Mouse (Mus musculus) CH12.LX (cell line): ENCODE data around the gene Zcchc24. TPM values are rescaled to one million over a fixed set of nuclear protein-coding genes. Genes with fewer than 3 reads are reported as not detected.

Experiments used
- DNase-seq: peaks from one replicate; pipeline ENCODE4 v3.0.0-alpha.2; 2013; ENCODE audit errors: extremely low read depth
- H3K27ac ChIP-seq: 2 replicates; pipeline ENCODE4 v1.5.1; 2012; ENCODE audit warnings: low read depth, mild to moderate bottlenecking, control low read depth, moderate library complexity; ENCODE audit not compliant: insufficient read depth
- H3K27me3 ChIP-seq: replicated peaks from 2 replicates; pipeline ENCODE3; 2012; ENCODE audit warnings: inconsistent platforms
- H3K36me3 ChIP-seq, 2 experiments: replicated peaks in 1 of 2; 2 replicates each; pipeline versions ENCODE3 to v1.6.1; 2012; ENCODE audit warnings: inconsistent platforms in 1 of 2, low read length in 1 of 2, mild to moderate bottlenecking in 1 of 2, mixed read lengths in 1 of 2, moderate library complexity in 1 of 2; ENCODE audit not compliant: control insufficient read depth in 1 of 2, insufficient read depth in 1 of 2
- H3K4me1 ChIP-seq, 2 experiments: 2 replicates each; pipeline ENCODE4 v1.6.1; 2012; ENCODE audit warnings: inconsistent platforms in 1 of 2, moderate library complexity in 1 of 2; ENCODE audit not compliant: insufficient read depth in 2 of 2, control insufficient read depth in 1 of 2
- H3K4me2 ChIP-seq: 2 replicates; pipeline ENCODE4 v1.6.1; 2012; ENCODE audit warnings: low read depth, mild to moderate bottlenecking, control low read depth; ENCODE audit not compliant: poor library complexity, insufficient read depth, severe bottlenecking
- H3K4me3 ChIP-seq, 3 experiments: fragments of 150-350 bp in 1 of 3; sonication (generic) in 1 of 3; replicated peaks in 1 of 3; 2 replicates each; pipeline versions ENCODE3 to v1.5.1; 2011 to 2012; ENCODE audit warnings: low read depth in 2 of 3, low read length in 2 of 3, mild to moderate bottlenecking in 2 of 3, moderate library complexity in 2 of 3, control low read depth in 1 of 3, improper control_type of control experiment in 1 of 3, inconsistent platforms in 1 of 3, mixed read lengths in 1 of 3; ENCODE audit not compliant: poor library complexity in 1 of 3
- H3K79me2 ChIP-seq: replicated peaks from 2 replicates; pipeline ENCODE4 v1.6.1; 2012; ENCODE audit warnings: mild to moderate bottlenecking, moderate library complexity; ENCODE audit not compliant: control insufficient read depth, poor library complexity, insufficient read depth, severe bottlenecking; ENCODE audit errors: extremely low read depth
- H3K9ac ChIP-seq: 2 replicates; pipeline ENCODE4 v1.6.1; 2012; ENCODE audit warnings: low read depth, mild to moderate bottlenecking, control low read depth, moderate library complexity; ENCODE audit not compliant: insufficient read depth
- H3K9me3 ChIP-seq: replicated peaks from 2 replicates; pipeline ENCODE3; 2012; ENCODE audit warnings: low read length, inconsistent platforms, mixed read lengths
- BHLHE40 ChIP-seq: IDR thresholded peaks from 2 replicates; pipeline ENCODE4 v1.6.1; 2011; ENCODE audit warnings: mild to moderate bottlenecking, low read depth, low read length, improper control_type of control experiment
- CHD1 ChIP-seq: IDR thresholded peaks from 2 replicates; pipeline ENCODE4 v1.6.1; 2012; ENCODE audit warnings: low read depth, low read length, improper control_type of control experiment, inconsistent platforms
- CHD2 ChIP-seq: IDR thresholded peaks from 2 replicates; pipeline ENCODE4 v1.6.1; 2011; ENCODE audit warnings: low read length, improper control_type of control experiment
- CTCF ChIP-seq, 2 experiments: IDR thresholded peaks in 1 of 2; conservative IDR thresholded peaks in 1 of 2; 2 replicates each; pipeline ENCODE4 v1.5.1; 2011 to 2012; ENCODE audit warnings: low read depth in 2 of 2, low read length in 2 of 2, improper control_type of control experiment in 1 of 2, inconsistent platforms in 1 of 2, mild to moderate bottlenecking in 1 of 2, moderate library complexity in 1 of 2
- E2F4 ChIP-seq: IDR thresholded peaks from 2 replicates; pipeline ENCODE4 v1.6.1; 2011; ENCODE audit warnings: low read depth, low read length, improper control_type of control experiment; ENCODE audit not compliant: insufficient replicate concordance
- ELF1 ChIP-seq: IDR thresholded peaks from 2 replicates; pipeline ENCODE4 v1.6.1; 2014; ENCODE audit warnings: low read depth, mild to moderate bottlenecking, inconsistent platforms, low read length, improper control_type of control experiment
- EP300 ChIP-seq: IDR thresholded peaks from 2 replicates; pipeline ENCODE4 v1.6.1; 2011; ENCODE audit warnings: low read length, improper control_type of control experiment
- ETS1 ChIP-seq: conservative IDR thresholded peaks from 2 replicates; pipeline ENCODE4 v1.6.1; 2012; ENCODE audit warnings: low read depth, mild to moderate bottlenecking, inconsistent platforms, low read length, improper control_type of control experiment, moderate library complexity
- GABPA ChIP-seq: IDR thresholded peaks from 2 replicates; pipeline ENCODE4 v1.6.1; 2012; ENCODE audit warnings: low read depth, low read length, improper control_type of control experiment, inconsistent platforms; ENCODE audit not compliant: insufficient replicate concordance
- HCFC1 ChIP-seq: IDR thresholded peaks from 2 replicates; pipeline ENCODE4 v1.6.1; 2012; ENCODE audit warnings: low read depth, mild to moderate bottlenecking, inconsistent platforms, low read length, improper control_type of control experiment
- IRF4 ChIP-seq: IDR thresholded peaks from 2 replicates; pipeline ENCODE4 v1.6.1; 2014; ENCODE audit warnings: low read depth, mild to moderate bottlenecking, inconsistent platforms, low read length, improper control_type of control experiment
- JUN ChIP-seq: IDR thresholded peaks from 2 replicates; pipeline ENCODE4 v1.6.1; 2011; ENCODE audit warnings: low read depth, mild to moderate bottlenecking, low read length, improper control_type of control experiment, moderate library complexity; ENCODE audit not compliant: insufficient read depth
- JUND ChIP-seq: conservative IDR thresholded peaks from 2 replicates; pipeline ENCODE4 v1.6.1; 2011; ENCODE audit warnings: low read depth, low read length, improper control_type of control experiment
- KAT2A ChIP-seq: IDR thresholded peaks from 2 replicates; pipeline ENCODE4 v1.6.1; 2012; ENCODE audit warnings: low read length, improper control_type of control experiment, inconsistent platforms; ENCODE audit not compliant: insufficient replicate concordance
- MAFK ChIP-seq: IDR thresholded peaks from 2 replicates; pipeline ENCODE4 v1.6.1; 2011; ENCODE audit warnings: low read length, improper control_type of control experiment; ENCODE audit not compliant: insufficient replicate concordance
- MAX ChIP-seq: IDR thresholded peaks from 2 replicates; pipeline ENCODE4 v1.6.1; 2011; ENCODE audit warnings: low read length, improper control_type of control experiment
- MAZ ChIP-seq: IDR thresholded peaks from 2 replicates; pipeline ENCODE4 v1.6.1; 2012; ENCODE audit warnings: low read depth, mild to moderate bottlenecking, inconsistent platforms, low read length, improper control_type of control experiment, moderate library complexity
- MEF2A ChIP-seq: IDR thresholded peaks from 2 replicates; pipeline ENCODE4 v1.6.1; 2014; ENCODE audit warnings: low read depth, mild to moderate bottlenecking, inconsistent platforms, low read length, improper control_type of control experiment, borderline replicate concordance
- MXI1 ChIP-seq: IDR thresholded peaks from 2 replicates; pipeline ENCODE4 v1.6.1; 2011; ENCODE audit warnings: mild to moderate bottlenecking, low read depth, low read length, improper control_type of control experiment
- MYC ChIP-seq: IDR thresholded peaks from 2 replicates; pipeline ENCODE4 v1.6.1; 2011; ENCODE audit warnings: low read depth, mild to moderate bottlenecking, improper control_type of control experiment, low read length
- NELFE ChIP-seq: IDR thresholded peaks from 2 replicates; pipeline ENCODE4 v1.6.1; 2011; ENCODE audit warnings: low read depth, low read length, improper control_type of control experiment
- PAX5 ChIP-seq: IDR thresholded peaks from 2 replicates; pipeline ENCODE4 v1.6.1; 2012; ENCODE audit warnings: low read length, inconsistent platforms, mixed read lengths
- POLR2A ChIP-seq: IDR thresholded peaks from 2 replicates; pipeline ENCODE4 v1.6.1; 2011; ENCODE audit warnings: low read depth, mild to moderate bottlenecking, improper control_type of control experiment, low read length
- POLR2AphosphoS2 ChIP-seq: IDR thresholded peaks from 2 replicates; pipeline ENCODE4 v1.6.1; 2011; ENCODE audit warnings: low read depth, low read length, improper control_type of control experiment
- RAD21 ChIP-seq: IDR thresholded peaks from 2 replicates; pipeline ENCODE4 v1.6.1; 2011; ENCODE audit warnings: low read depth, mild to moderate bottlenecking, low read length, improper control_type of control experiment, moderate library complexity
- RCOR1 ChIP-seq: conservative IDR thresholded peaks from 2 replicates; pipeline ENCODE4 v1.6.1; 2012; ENCODE audit warnings: low read depth, mild to moderate bottlenecking, inconsistent platforms, low read length, improper control_type of control experiment
- SIN3A ChIP-seq: IDR thresholded peaks from 2 replicates; pipeline ENCODE4 v1.6.1; 2012; ENCODE audit warnings: low read length, improper control_type of control experiment, inconsistent platforms
- SMC3 ChIP-seq: IDR thresholded peaks from 2 replicates; pipeline ENCODE4 v1.6.1; 2011; ENCODE audit warnings: low read depth, low read length, improper control_type of control experiment
- TBP ChIP-seq: conservative IDR thresholded peaks from 2 replicates; pipeline ENCODE4 v1.6.1; 2011; ENCODE audit warnings: low read depth, low read length, improper control_type of control experiment
- TCF12 ChIP-seq: IDR thresholded peaks from 2 replicates; pipeline ENCODE4 v1.6.1; 2014; ENCODE audit warnings: low read depth, mild to moderate bottlenecking, inconsistent platforms, low read length, improper control_type of control experiment
- UBTF ChIP-seq: IDR thresholded peaks from 2 replicates; pipeline ENCODE4 v1.6.1; 2012; ENCODE audit warnings: low read depth, mild to moderate bottlenecking, inconsistent platforms, low read length, improper control_type of control experiment, moderate library complexity
- USF1 ChIP-seq: IDR thresholded peaks from 2 replicates; pipeline ENCODE4 v1.6.1; 2014; ENCODE audit warnings: low read depth, mild to moderate bottlenecking, inconsistent platforms, low read length, improper control_type of control experiment
- USF2 ChIP-seq: conservative IDR thresholded peaks from 2 replicates; pipeline ENCODE4 v1.6.1; 2011; ENCODE audit warnings: low read depth, low read length, improper control_type of control experiment
- ZC3H11A ChIP-seq: IDR thresholded peaks from 2 replicates; pipeline ENCODE4 v1.6.1; 2012; ENCODE audit warnings: low read depth, mild to moderate bottlenecking, inconsistent platforms, low read length, improper control_type of control experiment
- ZMIZ1 ChIP-seq: IDR thresholded peaks from 2 replicates; pipeline ENCODE4 v1.6.1; 2012; ENCODE audit warnings: low read depth, mild to moderate bottlenecking, inconsistent platforms, low read length, improper control_type of control experiment
- ZNF384 ChIP-seq: IDR thresholded peaks from 2 replicates; pipeline ENCODE4 v1.6.1; 2012; ENCODE audit warnings: low read depth, low read length, improper control_type of control experiment, inconsistent platforms
- dilution Hi-C: fragments of 300-500 bp; cut with MboI; formaldehyde crosslinking; loops from 2 replicates; pipeline ENCODE4 v1.14.3; 2020; ENCODE audit warnings: low sequenced_read_pairs; ENCODE audit not compliant: extremely low pct_unique_long_range_greater_than_20kb, extremely low pct_ligation_motif_present
- in situ Hi-C: fragments of 300-500 bp; cut with MboI; formaldehyde crosslinking; loops from 3 replicates; pipeline ENCODE4 v1.14.3; 2019; ENCODE audit warnings: low sequenced_read_pairs, low pct_ligation_motif_present, low pct_unique_long_range_greater_than_20kb, mixed read lengths
- polyA plus RNA-seq: library from polyadenylated mRNA; unstranded; fragments of >175 nt; gene quantifications from 2 replicates; pipeline ENCODE4 v1.2.1, GENCODE M21; 2012; ENCODE audit warnings: low read depth; ENCODE audit not compliant: insufficient read length
- total RNA-seq, 2 experiments: library from RNA; depleted of rRNA; stranded (reverse); fragments of 300-350 nt in 1 of 2; fragments of >200 nt in 1 of 2; gene quantifications; 2 replicates each; pipeline ENCODE4 v1.2.3; 2012 to 2014

Zcchc24 gene
- total and polyA plus RNA-seq, 3 experiments = 0.05 to 0.44 (median 0.08) TPM

GRCm38 (mm10) chr14:25693888-25694568 is 74.8 kb downstream of the Zcchc24 start, which contains the start of gene Ppif:
TSS of gene Ppif (plus strand) at chr14:25694154.
- in situ Hi-C loops = loop anchor here (25.0 kb wide), 1 partner anchor 582 kb away; no protein-coding TSS in a partner anchor

GRCm38 (mm10) chr14:25693271-25693887 is 75.5 kb downstream of the Zcchc24 start:
- Histone ChIP-seq H3K4me2 (peak overlapping the region; percentile 13; the same call in 1 of the 2 replicates), H3K4me3 (peak overlapping the region in 2 of 3 experiments; percentile 43 to 90), H3K27me3 (no peaks in the 10 kb centered on the region), H3K4me1 (peaks cover 13 to 23% of the 10 kb centered on the region in 2 experiments), H3K79me2 (peaks cover 13% of the 10 kb centered on the region; the same call in 1 of the 2 replicates), H3K9me3 (no peaks in the 10 kb centered on the region), H3K36me3 (peaks cover 19 to 31% of the 10 kb centered on the region in 2 experiments), H3K27ac (no peak overlapping the region), H3K9ac (peak overlapping the region; percentile 55; the same call in 1 of the 2 replicates)
- no peak for DNase-seq
- dilution Hi-C loops (no loop called here), in situ Hi-C loops (loop anchor here (25.0 kb wide), 1 partner anchor 581 kb away; no protein-coding TSS in a partner anchor)
- TF ChIP-seq HCFC1 (no peak), USF2 (no peak), MXI1 (no peak), EP300 (no peak), MYC (no peak), PAX5 (no peak), MEF2A (no peak), E2F4 (no peak), MAX (no peak), ZMIZ1 (no peak), GABPA (no peak), JUND (no peak), KAT2A (no peak), POLR2AphosphoS2 (no peak), MAZ (no peak)

More at GRCm38 (mm10) chr14:25693888-25694568, 74.8 kb downstream of the Zcchc24 start, which contains the start of gene Ppif:
- H3K4me1 ChIP-seq = peaks cover 13 to 23% of the 10 kb centered on the region in 2 experiments
- peak within 1 kb of the TSS; percentile 75 for H3K9ac ChIP-seq
- peak within 1 kb of the TSS; percentile 87 to 94 (median 90) for H3K4me3 ChIP-seq
- peak within 1 kb of the TSS; percentile 71 for H3K4me2 ChIP-seq
- no peaks in the 10 kb centered on the region for H3K27me3 ChIP-seq
- peaks cover 13% of the 10 kb centered on the region; the same call in 1 of the 2 replicates for H3K79me2 ChIP-seq
- dilution Hi-C loops = no loop called here
- TF ChIP-seq POLR2AphosphoS2 (peak; percentile 68; the same call in 1 of the 2 replicates), MAX (peak; percentile 77), CHD2 (0 out of 2 replicates have a peak, but pooled peaks have one; percentile 16), MAFK (no peak), JUND (no peak), UBTF (0 out of 2 replicates have a peak, but pooled peaks have one; percentile 49), POLR2A (peak; percentile 96), SMC3 (peak; percentile 45; the same call in 1 of the 2 replicates), ETS1 (peak; percentile 41), IRF4 (peak; percentile 70), RCOR1 (no peak), CTCF (conservative IDR thresholded peaks at IDR 0.05 in 1 of 2, IDR thresholded peaks at IDR 0.05 in 1 of 2; ENCODE audit: low read depth in 2 of 2, low read length in 2 of 2) (peak; percentile 55 to 90; a peak in 3 of 4 replicates), ZNF384 (0 out of 2 replicates have a peak, but pooled peaks have one; percentile 8), E2F4 (no peak), EP300 (peak; percentile 17; the same call in 1 of the 2 replicates), JUN (no peak), BHLHE40 (peak; percentile 81), HCFC1 (peak; percentile 71), MAZ (peak; percentile 97), TBP (peak; percentile 82), ZMIZ1 (0 out of 2 replicates have a peak, but pooled peaks have one; percentile 60), CHD1 (no peak), USF1 (no peak), ZC3H11A (0 out of 2 replicates have a peak, but pooled peaks have one; percentile 6), ELF1 (peak; percentile 91), TCF12 (peak; percentile 73), NELFE (peak; percentile 97), GABPA (no peak), MXI1 (peak; percentile 60), KAT2A (no peak), MEF2A (peak; percentile 65), RAD21 (peak; percentile 7), MYC (peak; percentile 58; the same call in 1 of the 2 replicates), SIN3A (peak; percentile 75)
- no peaks in the 10 kb centered on the region for H3K9me3 ChIP-seq
- DNase-seq = peak; percentile 92
- H3K36me3 ChIP-seq = peaks cover 25 to 37% of the 10 kb centered on the region in 2 experiments
- no peak within 1 kb of the TSS for H3K27ac ChIP-seq
